Mouse (Mus musculus) C2C12 (cell line): ENCODE results near the gene Cggbp1. TPM values are rescaled to one million over a fixed set of nuclear protein-coding genes. Genes with fewer than 3 reads are reported as not detected.

Experiments
- H3K27me3 ChIP-seq: one replicate; pipeline ENCODE4 v1.6.1; 2011; ENCODE audit not compliant: control insufficient read depth, insufficient read depth, insufficient read length
- H3K36me3 ChIP-seq: one replicate; pipeline ENCODE4 v1.6.1; 2011; ENCODE audit not compliant: control insufficient read depth, insufficient read depth
- H3K4me3 ChIP-seq: one replicate; pipeline ENCODE4 v1.5.1; 2011; ENCODE audit warnings: mild to moderate bottlenecking, control low read depth; ENCODE audit not compliant: poor library complexity, insufficient read depth, severe bottlenecking
- H3K79me2 ChIP-seq: one replicate; pipeline ENCODE4 v1.6.1; 2011; ENCODE audit not compliant: control insufficient read depth, insufficient read depth
- H3K79me3 ChIP-seq: one replicate; pipeline ENCODE4 v1.6.1; 2011; ENCODE audit warnings: low read depth, control low read depth
- H3ac ChIP-seq: one replicate; pipeline ENCODE3; 2011; ENCODE audit warnings: low read depth; ENCODE audit not compliant: control insufficient read depth, insufficient read length
- CEBPB ChIP-seq: IDR thresholded peaks from one replicate; pipeline ENCODE4 v1.6.1; 2011; ENCODE audit warnings: low read depth, mild to moderate bottlenecking, control low read depth, moderate library complexity
- CTCF ChIP-seq: IDR thresholded peaks from one replicate; pipeline ENCODE4 v1.5.1; 2011; ENCODE audit not compliant: control insufficient read depth, insufficient read depth, insufficient read length
- FOSL1 ChIP-seq: IDR thresholded peaks from one replicate; pipeline ENCODE4 v1.8.0; 2011; ENCODE audit warnings: mild to moderate bottlenecking, low read length; ENCODE audit not compliant: poor library complexity, insufficient read depth, severe bottlenecking
- MAX ChIP-seq: IDR thresholded peaks from one replicate; pipeline ENCODE4 v1.6.1; 2011; ENCODE audit warnings: mild to moderate bottlenecking, control low read depth
- MYOD1 ChIP-seq: IDR thresholded peaks from one replicate; pipeline ENCODE4 v1.6.1; 2011; ENCODE audit warnings: low read depth; ENCODE audit not compliant: control insufficient read depth, insufficient read length
- MYOG ChIP-seq: IDR thresholded peaks from one replicate; pipeline ENCODE4 v1.6.1; 2011; ENCODE audit not compliant: control insufficient read depth, insufficient read length; ENCODE audit errors: extremely low read depth
- USF1 ChIP-seq: IDR thresholded peaks from one replicate; pipeline ENCODE4 v1.6.1; 2011; ENCODE audit warnings: low read depth, mild to moderate bottlenecking, control low read depth, moderate library complexity
- long read RNA-seq, 2 experiments: library from polyadenylated mRNA; unstranded; transcript quantifications; one replicate each; pipeline ENCODE4 v2.0.0; 2019 to 2020
- polyA plus RNA-seq: library from polyadenylated mRNA; unstranded; fragments of >200 nt; fragmentation: generic; extraction: Trizol; gene quantifications from one replicate; pipeline ENCODE4 v1.2.1, GENCODE M21; 2012; ENCODE audit warnings: missing spikeins

Gene Cggbp1
- polyA plus RNA-seq = 21.9 TPM
- long read RNA-seq, experiment 1, full-length matches to known transcripts = 9 of 16 reads
- long read RNA-seq, experiment 1, partial matches to known transcripts = 0 of 16 reads
- long read RNA-seq, experiment 1, other reads (novel, unspliced or antisense) = 7 of 16 reads
- long read RNA-seq, experiment 2, full-length matches to known transcripts = 167 of 234 reads
- long read RNA-seq, experiment 2, partial matches to known transcripts = 1 of 234 reads
- long read RNA-seq, experiment 2, other reads (novel, unspliced or antisense) = 66 of 234 reads

GRCm38 (mm10) chr16:64851563-64852362, at the start of gene Cggbp1, which contains the start of gene Zfp654:
TSS of gene Cggbp1 (plus strand) at chr16:64851996.
TSS of gene Zfp654 (minus strand) at chr16:64851652.
- peaks cover 83% of the 10 kb centered on the region for H3K79me2 ChIP-seq
- H3K27me3 ChIP-seq = no peaks in the 10 kb centered on the region
- H3ac ChIP-seq = peak within 1 kb of the TSS; percentile 89
- peak; percentile 30 for TF ChIP-seq MAX
- TF ChIP-seq CTCF = no peak
- no peak for TF ChIP-seq MYOG
- H3K36me3 ChIP-seq = peaks cover 38% of the 10 kb centered on the region
- H3K79me3 ChIP-seq = peaks cover 48% of the 10 kb centered on the region
- peak within 1 kb of the TSS; percentile 87 for H3K4me3 ChIP-seq

DNA sequence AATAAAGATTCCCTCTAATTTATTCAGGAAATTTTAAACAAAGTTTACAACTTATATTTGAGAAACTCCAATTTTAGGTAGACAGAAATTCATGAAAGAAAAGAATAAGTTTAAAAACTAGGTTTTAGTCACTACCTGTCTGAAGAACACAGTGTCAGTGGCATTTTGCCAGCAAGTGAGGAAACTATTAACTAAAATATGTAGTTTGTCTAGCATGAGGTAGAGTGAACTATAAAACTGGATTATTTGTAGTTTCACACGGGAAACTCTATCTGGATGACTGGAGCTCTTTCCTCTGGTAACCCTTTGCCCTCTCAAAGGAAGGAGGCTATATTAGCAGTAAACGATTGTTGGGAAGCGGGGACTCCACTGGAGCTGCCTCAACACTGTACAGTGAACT, 48.8 kb upstream of the Cggbp1 start:
- H3ac ChIP-seq = no peak overlapping the region
- H3K36me3 ChIP-seq = no peaks in the 10 kb centered on the region
- peaks cover 3% of the 10 kb centered on the region for H3K79me2 ChIP-seq
- TF ChIP-seq MAX (no peak), CEBPB (no peak), MYOD1 (no peak), FOSL1 (no peak), USF1 (no peak), CTCF (no peak), MYOG (no peak)
- H3K27me3 ChIP-seq = no peaks in the 10 kb centered on the region
- H3K79me3 ChIP-seq = peaks cover 2% of the 10 kb centered on the region
- no peak overlapping the region for H3K4me3 ChIP-seq

DNA sequence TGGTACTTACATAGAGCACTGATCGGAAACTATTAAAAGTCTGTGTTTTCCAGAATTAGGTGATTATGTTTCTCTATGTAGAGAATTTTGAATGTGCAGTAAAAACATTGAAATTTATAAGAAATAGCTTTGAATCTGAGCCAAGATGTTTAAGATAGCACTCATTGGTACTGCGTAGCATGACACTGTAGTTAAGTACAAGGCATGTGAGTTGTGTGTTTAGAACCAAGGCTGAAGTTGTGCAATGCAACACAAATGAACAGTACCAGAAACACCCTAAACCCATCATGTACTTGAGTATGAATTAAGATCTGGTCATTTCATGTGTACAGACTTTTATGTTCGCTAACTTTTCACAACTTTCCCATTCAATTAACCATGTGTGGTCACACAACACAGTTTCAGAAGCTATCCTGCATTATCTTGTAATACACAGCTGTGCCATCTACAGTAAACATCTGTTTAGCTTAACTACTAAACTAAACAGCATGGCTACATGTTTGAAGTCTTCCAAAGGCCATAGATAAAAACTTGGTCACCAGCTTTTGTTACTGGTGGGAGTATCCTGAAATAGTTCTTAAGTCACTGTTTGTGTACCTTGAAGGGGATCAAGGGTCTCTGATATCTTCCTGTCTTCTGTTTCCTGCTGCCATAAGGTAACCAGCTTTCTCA, 34.6 kb upstream of the Cggbp1 start:
- Histone ChIP-seq H3ac (no peak overlapping the region), H3K27me3 (no peaks in the 10 kb centered on the region), H3K79me2 (no peaks in the 10 kb centered on the region), H3K4me3 (no peak overlapping the region), H3K79me3 (no peaks in the 10 kb centered on the region), H3K36me3 (peaks cover 4% of the 10 kb centered on the region)
- TF ChIP-seq USF1 (no peak), CTCF (no peak), FOSL1 (no peak), CEBPB (no peak), MYOG (no peak), MYOD1 (no peak), MAX (no peak)

- Histone ChIP-seq H3K4me3 (no peak overlapping the region), H3K36me3 (no peaks in the 10 kb centered on the region), H3K79me3 (no peaks in the 10 kb centered on the region), H3K27me3 (no peaks in the 10 kb centered on the region), H3K79me2 (no peaks in the 10 kb centered on the region), H3ac (no peak overlapping the region)
- TF ChIP-seq MAX (no peak), MYOG (no peak), CTCF (no peak), USF1 (no peak), CEBPB (no peak), FOSL1 (no peak), MYOD1 (no peak)
Measured at GRCm38 (mm10) chr16:64823890-64824289, 27.9 kb upstream of the Cggbp1 start.

GRCm38 (mm10) chr16:64824474-64824873, 27.3 kb upstream of the Cggbp1 start:
- H3K36me3 ChIP-seq = no peaks in the 10 kb centered on the region
- no peak overlapping the region for H3K4me3 ChIP-seq
- no peaks in the 10 kb centered on the region for H3K27me3 ChIP-seq
- H3K79me2 ChIP-seq = no peaks in the 10 kb centered on the region
- TF ChIP-seq CEBPB (no peak), CTCF (no peak), MYOD1 (no peak), MYOG (no peak), FOSL1 (no peak), USF1 (no peak), MAX (no peak)
- no peak overlapping the region for H3ac ChIP-seq
- no peaks in the 10 kb centered on the region for H3K79me3 ChIP-seq

DNA sequence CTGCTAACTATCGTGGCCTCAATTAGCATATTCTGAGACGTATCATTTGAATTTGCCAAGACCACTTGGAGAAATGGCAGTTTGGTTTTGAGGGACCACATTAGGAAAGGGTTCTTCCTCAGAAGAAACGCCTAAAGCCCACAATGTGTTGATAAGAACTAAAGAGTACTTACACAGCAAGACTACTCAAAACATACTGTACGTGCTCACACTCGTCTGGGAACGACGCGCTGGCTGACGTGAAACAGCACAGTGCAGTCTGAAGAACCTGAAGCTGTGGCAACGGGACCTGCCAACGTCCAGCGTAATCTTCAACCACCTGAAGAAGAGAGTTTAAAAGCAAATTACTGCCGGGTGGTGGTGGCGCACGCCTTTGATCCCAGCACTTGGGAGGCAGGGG, 21.5 kb upstream of the Cggbp1 start:
- H3K27me3 ChIP-seq = no peaks in the 10 kb centered on the region
- H3K79me2 ChIP-seq = peaks cover 7% of the 10 kb centered on the region
- TF ChIP-seq MYOG (no peak), CTCF (no peak), CEBPB (no peak), MYOD1 (no peak), MAX (no peak), USF1 (no peak), FOSL1 (no peak)
- H3K36me3 ChIP-seq = no peaks in the 10 kb centered on the region
- H3K79me3 ChIP-seq = peaks cover 5% of the 10 kb centered on the region
- H3K4me3 ChIP-seq = no peak overlapping the region
- no peak overlapping the region for H3ac ChIP-seq
